Mouse (Mus musculus): ENCODE measurements around the gene Usp27x. TPM values are rescaled to one million over a fixed set of nuclear protein-coding genes. Genes with fewer than 3 reads are reported as not detected.

Gene Usp27x
- polyA plus RNA-seq, 1 experiment from 2014 or later: 0.81 TPM

Other genes with a start within 250 kb of the Usp27x start
- gene Clcn5, start 56.5 kb downstream of the Usp27x start, polyA plus RNA-seq (2015; fragmentation: Nextera tagmentation; extraction: Ambion mirVana): 8.3 and 8.6 TPM in 2 replicates
- 0.05 TPM in 1 of 2 replicates, not detected in the other for gene Foxp3, start 197.8 kb upstream of the Usp27x start, polyA plus RNA-seq (2015; fragmentation: Nextera tagmentation; extraction: Ambion mirVana)
- 1.9 and 2.2 TPM in 2 replicates for gene Ppp1r3f, start 198.5 kb upstream of the Usp27x start, polyA plus RNA-seq (2015; fragmentation: Nextera tagmentation; extraction: Ambion mirVana)
- gene Ccdc22, start 229.7 kb upstream of the Usp27x start, polyA plus RNA-seq (2015; fragmentation: Nextera tagmentation; extraction: Ambion mirVana): 31.9 and 32.1 TPM in 2 replicates
- not detected in 2 replicates for gene Cacna1f, start 231.3 kb upstream of the Usp27x start, polyA plus RNA-seq (2015; fragmentation: Nextera tagmentation; extraction: Ambion mirVana)